Mouse (Mus musculus) mature B cell (primary cell): Measurements from ENCODE around the gene Cyp2c29.
"Not testable (repeated sequence)": the region's sequence is repeated elsewhere in the genome, so short reads cannot be mapped to it uniquely, and the experiment has no call there.

Source experiments
- in situ Hi-C: fragments of 300-500 bp; cut with MboI; formaldehyde crosslinking; loops from 2 replicates; pipeline ENCODE4 v1.14.3; 2019

The Cyp2c29 gene

DNA sequence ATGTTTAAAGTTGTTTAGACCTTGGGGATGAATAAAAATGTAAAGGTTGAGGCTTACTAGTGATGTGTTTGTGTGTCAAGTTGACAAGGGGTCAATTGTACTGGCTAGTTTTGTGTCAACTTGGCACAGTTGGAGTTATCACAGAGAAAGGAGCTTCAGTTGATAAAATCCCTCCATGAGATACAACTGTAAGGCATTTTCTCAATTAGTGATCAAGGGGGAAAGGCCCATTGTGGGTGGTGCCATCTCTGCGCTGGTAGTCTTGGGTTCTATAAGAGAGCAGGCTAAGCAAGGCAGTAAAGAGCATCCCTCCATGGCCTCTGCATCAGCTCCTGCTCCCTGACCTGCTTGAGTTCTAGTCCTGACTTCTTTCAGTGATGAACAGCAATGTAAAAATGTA lies at the start of gene Cyp2c29:
Gene Cyp2c29, plus strand, starts transcription at position 301 of the 400 bp plus-strand sequence.
- in situ Hi-C loops = not testable (repeated sequence)

DNA sequence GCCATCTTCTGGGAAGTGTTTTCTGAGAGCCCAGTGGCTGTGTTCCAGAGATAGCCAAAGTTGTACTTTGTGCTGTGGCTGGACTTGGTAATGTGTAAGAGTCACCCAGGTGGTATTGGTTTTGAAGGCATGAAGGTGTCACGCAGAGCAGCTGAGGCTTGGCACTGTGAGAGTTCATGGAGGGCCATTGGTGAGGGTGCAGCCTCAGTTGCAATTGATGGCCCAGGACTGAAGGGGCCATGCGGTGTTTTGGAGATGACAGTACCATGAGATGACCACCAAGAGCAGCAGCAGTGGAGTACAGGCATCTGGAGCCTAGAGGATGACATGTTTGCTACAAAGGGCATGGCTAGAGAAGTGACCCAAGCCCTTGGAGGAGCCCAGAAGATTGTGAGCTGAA lies 2.2 kb upstream of the Cyp2c29 start:
- in situ Hi-C loops = not testable (repeated sequence)

DNA sequence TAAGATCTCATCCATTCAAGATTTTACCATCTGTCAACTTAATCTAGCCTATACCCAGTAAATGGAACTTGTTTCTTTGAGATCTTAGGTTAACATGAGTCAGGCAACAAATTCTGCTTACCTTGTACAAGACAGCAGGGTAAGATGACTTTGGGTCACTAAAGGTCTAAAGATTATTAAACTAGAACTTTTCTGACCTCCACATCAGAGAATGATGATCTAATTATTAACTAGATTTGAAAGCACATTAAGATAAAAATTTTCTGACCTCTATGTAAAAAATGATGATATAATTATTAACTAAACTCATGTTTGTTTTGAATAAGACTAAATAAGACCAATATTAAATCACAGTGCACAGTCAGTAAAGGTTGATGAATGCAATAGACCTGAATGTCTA lies 13.6 kb downstream of the Cyp2c29 start:
- in situ Hi-C loops = no loop called here

DNA sequence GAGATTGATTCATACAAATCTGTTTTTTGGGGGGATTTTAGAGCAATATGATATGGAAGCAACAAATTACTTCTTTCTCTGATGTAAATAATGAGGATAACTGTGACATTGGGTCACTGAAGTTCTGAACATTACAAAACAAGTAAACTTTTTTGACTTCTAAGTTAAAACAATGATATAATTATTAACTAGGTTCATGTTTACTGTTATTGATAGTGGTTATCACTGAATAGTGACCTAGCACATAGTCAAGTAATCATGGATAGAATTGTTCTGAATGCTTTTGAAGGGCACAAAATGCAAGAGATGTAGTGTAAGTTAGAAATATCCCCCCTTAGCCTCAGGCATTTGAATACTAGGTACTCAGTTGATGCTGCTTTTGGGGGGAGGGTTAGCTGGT lies 16.4 kb downstream of the Cyp2c29 start:
- in situ Hi-C loops = no loop called here

DNA sequence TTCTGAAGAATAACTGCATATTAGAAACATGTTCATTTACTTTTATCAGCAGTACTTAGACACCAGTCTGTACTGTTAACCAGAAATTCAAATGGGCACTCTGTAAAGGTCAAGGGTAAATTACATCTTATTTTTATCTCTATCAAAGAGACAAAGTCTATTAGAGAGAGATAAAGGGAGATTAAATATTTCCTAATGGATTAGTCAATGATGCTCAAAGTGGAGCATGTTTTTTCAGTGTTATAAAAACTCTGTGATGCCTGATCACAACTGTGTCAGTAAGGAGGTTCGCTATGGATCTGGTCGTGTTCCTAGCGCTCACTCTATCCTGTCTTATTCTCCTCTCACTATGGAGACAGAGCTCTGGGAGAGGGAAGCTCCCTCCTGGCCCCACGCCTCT lies 17.6 kb downstream of the Cyp2c29 start:
- in situ Hi-C loops = no loop called here

DNA sequence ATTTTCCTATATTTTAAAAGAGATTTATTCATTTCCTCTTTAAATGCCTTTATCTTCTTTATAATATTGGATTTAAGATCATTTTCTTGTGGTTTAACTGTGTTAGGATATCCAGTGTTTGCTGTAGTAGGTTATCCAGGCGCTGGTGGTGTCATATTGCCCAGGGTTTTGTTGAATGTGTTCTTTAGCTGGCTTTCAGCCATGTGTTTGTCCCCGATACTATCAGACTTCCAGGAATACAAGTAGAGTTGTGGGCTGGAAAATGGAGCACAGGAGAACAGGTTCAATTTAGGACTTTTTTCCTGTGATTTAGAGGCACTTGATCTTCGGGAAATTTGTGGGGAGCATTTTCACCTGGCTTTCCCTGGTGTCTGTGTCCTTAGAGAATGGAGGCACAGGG lies 19.8 kb downstream of the Cyp2c29 start:
- in situ Hi-C loops = no loop called here
